Mouse (Mus musculus) forebrain, embryonic 14.5 days (tissue): ENCODE results near the gene Ccdc88c. TPM values are rescaled to one million over a fixed set of nuclear protein-coding genes. Genes with fewer than 3 reads are reported as not detected.

Experiments used
- ATAC-seq: fragments of 200-750 bp; cut with Nextera tagmentation; 2 replicates; pipeline ENCODE4 v1.8.0; 2017; ENCODE audit warnings: mild to moderate bottlenecking, moderate library complexity
- DNase-seq: peaks from one replicate; pipeline ENCODE4 v3.0.0-alpha.2; 2015; ENCODE audit warnings: low spot score
- H3K27ac ChIP-seq: fragments of 300-500 bp; sonication (generic); 2 replicates; pipeline ENCODE4 v1.5.1; 2014; ENCODE audit warnings: low read depth, mild to moderate bottlenecking, control low read depth, low read length, moderate library complexity
- H3K27me3 ChIP-seq: fragments of 300-500 bp; sonication (generic); replicated peaks from 2 replicates; pipeline ENCODE4 v1.6.1; 2014; ENCODE audit warnings: low read length, control low read depth, mixed read lengths; ENCODE audit not compliant: control insufficient read depth, insufficient read depth
- H3K36me3 ChIP-seq: fragments of 300-500 bp; sonication (generic); 2 replicates; pipeline ENCODE4 v1.6.1; 2014; ENCODE audit warnings: low read length, control low read depth; ENCODE audit not compliant: control insufficient read depth, insufficient read depth
- H3K4me1 ChIP-seq: fragments of 300-500 bp; sonication (generic); 2 replicates; pipeline ENCODE4 v1.6.1; 2014; ENCODE audit warnings: antibody characterized with exemption, low read length, control low read depth; ENCODE audit not compliant: control insufficient read depth, insufficient read depth
- H3K4me2 ChIP-seq: fragments of 300-500 bp; sonication (generic); 2 replicates; pipeline ENCODE4 v1.6.1; 2014; ENCODE audit warnings: mild to moderate bottlenecking, control low read depth, low read length
- H3K4me3 ChIP-seq: fragments of 300-500 bp; sonication (generic); 2 replicates; pipeline ENCODE4 v1.5.1; 2014; ENCODE audit warnings: low read depth, low read length, control low read depth
- H3K9ac ChIP-seq: fragments of 300-500 bp; sonication (generic); 2 replicates; pipeline ENCODE4 v1.6.1; 2014; ENCODE audit warnings: mild to moderate bottlenecking, low read length, control low read depth, moderate library complexity
- H3K9me3 ChIP-seq: fragments of 300-500 bp; sonication (generic); replicated peaks from 2 replicates; pipeline ENCODE4 v1.6.1; 2016; ENCODE audit warnings: low read length, control low read depth, mixed read lengths; ENCODE audit not compliant: control insufficient read depth
- WGBS: fragments of 180-500 bp; shearing (Covaris S2); extraction: QIAGEN DNeasy Blood & Tissue Kit; methylation state at CpG from one replicate; pipeline ENCODE4 v1.1.7; 2014; 5-methylcytosine and 5-hydroxymethylcytosine counted together
- polyA plus RNA-seq: library from polyadenylated mRNA; unstranded; fragments of >200 nt; fragmentation: Nextera tagmentation; extraction: Ambion mirVana; gene quantifications from 2 replicates; pipeline ENCODE4 v1.2.1, GENCODE M21; 2014

Ccdc88c gene
- polyA plus RNA-seq, 1 experiment from 2014 or later = 11.6 TPM

DNA sequence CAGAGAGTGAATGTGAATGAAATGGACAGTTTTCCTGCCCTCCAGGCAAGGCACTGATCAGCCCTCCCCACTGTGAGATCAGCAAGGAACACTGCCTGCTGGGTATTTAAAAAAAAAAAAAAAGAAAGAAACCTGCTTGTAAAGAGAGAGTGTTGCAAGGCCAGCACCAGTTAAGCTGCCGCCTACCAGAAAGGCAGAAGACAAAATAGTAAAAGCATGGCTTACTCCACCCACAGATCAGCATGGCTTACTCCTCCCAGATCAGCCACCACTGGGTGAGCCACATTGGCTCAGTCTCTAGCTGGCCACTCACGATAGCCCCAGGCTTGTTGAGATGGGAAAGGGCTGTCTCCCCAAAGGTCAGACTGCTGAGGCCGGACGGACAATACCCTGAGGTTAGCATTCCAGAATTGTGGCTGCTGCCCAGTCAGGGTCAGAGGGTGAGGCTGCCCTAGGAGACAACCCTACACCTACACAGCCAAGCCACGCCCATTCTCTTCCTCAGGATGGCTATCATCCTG is 32.4 kb downstream of the Ccdc88c start:
- 30% methylated on average over 5 of the region's 5 CpGs for whole genome bisulfite sequencing
- no peaks in the 10 kb centered on the region for H3K9me3 ChIP-seq
- DNase-seq (no peak), ATAC-seq (peak; percentile 30; the same call in 1 of the 2 replicates)
- 0 out of 2 replicates have a peak overlapping the region, but pooled peaks have one; percentile 13 for H3K9ac ChIP-seq
- H3K4me3 ChIP-seq = no peak overlapping the region
- H3K4me2 ChIP-seq = no peak overlapping the region
- 0 out of 2 replicates have a peak, but pooled peaks cover 5% of the 10 kb centered on the region for H3K36me3 ChIP-seq
- H3K4me1 ChIP-seq = peaks cover 18% of the 10 kb centered on the region
- peak overlapping the region; percentile 33 for H3K27ac ChIP-seq
- H3K27me3 ChIP-seq = no peaks in the 10 kb centered on the region

DNA sequence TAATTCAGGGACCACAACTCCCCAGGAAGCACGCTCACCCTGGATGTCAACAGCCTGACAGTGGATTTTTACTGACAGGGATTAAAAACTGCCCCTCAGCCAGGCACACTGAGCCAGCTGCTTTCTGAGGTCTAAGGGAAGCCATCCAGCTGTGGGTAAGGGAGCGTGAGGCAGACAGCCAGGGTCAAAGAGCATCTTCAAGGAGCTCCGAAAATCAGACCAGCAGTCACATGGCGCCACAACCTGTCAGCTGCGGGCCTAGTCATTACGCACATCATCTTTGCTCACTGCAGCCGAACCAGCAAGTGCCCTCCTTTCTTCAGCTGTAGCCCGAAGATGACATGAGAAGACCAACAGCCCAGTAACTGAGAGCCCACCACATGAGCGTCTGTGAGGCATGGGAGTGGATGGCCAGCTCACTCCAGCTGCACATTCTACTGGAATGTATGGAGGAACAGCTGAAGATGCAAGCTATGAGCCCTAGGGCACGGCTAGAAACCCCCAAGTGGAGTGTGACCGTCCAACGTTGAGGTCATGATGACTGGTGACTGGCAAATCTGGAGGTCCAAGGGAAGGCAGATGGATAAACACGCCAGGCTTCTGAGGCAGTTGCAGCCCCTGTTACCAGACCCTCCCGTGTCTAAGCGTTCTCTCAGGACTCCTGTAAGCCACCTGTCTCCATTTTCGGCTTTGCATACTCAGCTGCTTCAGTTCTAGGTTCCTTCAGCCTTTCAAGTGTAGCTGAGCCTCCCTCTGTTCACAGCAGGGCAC is 33.1 kb downstream of the Ccdc88c start:
- Histone ChIP-seq H3K36me3 (0 out of 2 replicates have a peak, but pooled peaks cover 5% of the 10 kb centered on the region), H3K9ac (0 out of 2 replicates have a peak overlapping the region, but pooled peaks have one; percentile 13), H3K27me3 (no peaks in the 10 kb centered on the region), H3K27ac (peak overlapping the region; percentile 33), H3K4me1 (peaks cover 23% of the 10 kb centered on the region), H3K4me2 (no peak overlapping the region), H3K9me3 (no peaks in the 10 kb centered on the region), H3K4me3 (no peak overlapping the region)
- 42% methylated on average over 16 of the region's 16 CpGs for WGBS
- ATAC-seq (0 out of 2 replicates have a peak, but pooled peaks have one; percentile 9), DNase-seq (peak; percentile 31)

DNA sequence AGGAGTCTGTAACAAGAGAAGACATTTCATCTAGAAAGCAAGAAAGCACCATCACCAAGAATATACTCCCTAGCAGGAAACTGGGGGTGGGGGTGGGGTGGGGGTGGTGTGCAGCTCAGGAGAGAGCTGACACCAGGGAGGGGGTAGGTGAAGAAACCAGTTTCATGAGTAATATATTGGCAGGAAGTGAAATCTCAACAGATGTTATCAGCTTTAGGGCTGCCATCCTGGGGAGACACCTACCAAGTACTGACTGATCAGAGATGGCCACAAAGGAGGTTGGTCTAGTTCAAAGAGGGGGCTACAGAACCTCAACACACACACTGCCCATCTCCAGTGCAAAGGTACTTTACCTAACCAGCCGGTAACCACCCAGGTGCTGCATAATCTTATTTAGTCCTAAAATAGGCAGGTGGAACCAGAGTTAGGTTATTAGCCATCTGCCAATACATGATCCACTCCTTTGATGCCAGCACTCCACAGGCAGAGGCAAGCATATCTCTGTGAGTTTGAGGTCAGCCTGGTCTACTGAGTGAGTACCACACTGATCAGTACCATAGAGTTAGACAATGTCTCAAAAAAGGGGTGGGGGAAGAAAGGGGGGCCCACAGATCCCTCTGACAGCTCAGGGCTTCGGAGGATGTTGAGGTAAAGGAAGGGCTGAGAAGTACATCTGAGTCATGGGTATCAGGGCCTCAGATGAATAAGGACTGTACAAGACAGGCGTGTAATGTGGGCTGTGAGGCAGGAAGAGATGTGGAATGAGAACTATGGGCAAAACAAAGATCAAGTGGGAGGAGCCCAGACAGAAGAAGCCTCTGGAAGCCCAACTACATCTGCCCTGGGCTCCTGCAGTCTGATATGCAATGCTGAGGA is 34.5 kb downstream of the Ccdc88c start:
- H3K4me1 ChIP-seq = peaks cover 37% of the 10 kb centered on the region
- no peak overlapping the region for H3K4me2 ChIP-seq
- H3K27me3 ChIP-seq = no peaks in the 10 kb centered on the region
- ATAC-seq (no peak), DNase-seq (no peak)
- H3K4me3 ChIP-seq = no peak overlapping the region
- WGBS = 82% methylated on average over 3 of the region's 3 CpGs
- 0 out of 2 replicates have a peak, but pooled peaks cover 5% of the 10 kb centered on the region for H3K36me3 ChIP-seq
- no peak overlapping the region for H3K27ac ChIP-seq
- no peaks in the 10 kb centered on the region for H3K9me3 ChIP-seq
- no peak overlapping the region for H3K9ac ChIP-seq

DNA sequence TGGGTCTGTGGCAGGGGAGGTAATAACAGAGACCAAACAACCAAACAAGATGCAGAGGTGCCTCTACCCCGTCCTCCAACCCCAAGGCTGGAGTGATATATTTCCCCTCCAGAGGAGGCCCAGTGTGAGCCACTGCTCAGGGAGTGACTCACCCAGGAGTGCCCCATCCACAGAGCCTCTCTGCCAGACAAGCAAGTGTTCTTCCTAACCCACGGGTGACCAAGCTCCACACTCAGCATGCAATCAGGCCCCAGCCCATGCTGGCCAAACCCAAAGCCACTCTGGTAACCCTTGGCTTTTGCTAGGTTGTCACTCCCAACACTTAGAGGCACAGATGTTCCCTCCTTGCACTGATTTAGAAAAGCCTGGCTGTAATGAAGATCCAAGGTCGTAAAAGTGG is 35.7 kb downstream of the Ccdc88c start:
- 0 out of 2 replicates have a peak, but pooled peaks cover 5% of the 10 kb centered on the region for H3K36me3 ChIP-seq
- no peaks in the 10 kb centered on the region for H3K9me3 ChIP-seq
- no peaks in the 10 kb centered on the region for H3K27me3 ChIP-seq
- no peak overlapping the region for H3K4me3 ChIP-seq
- WGBS = 86% methylated on average over 3 of the region's 3 CpGs
- DNase-seq (no peak), ATAC-seq (no peak)
- H3K4me1 ChIP-seq = peaks cover 45% of the 10 kb centered on the region
- H3K9ac ChIP-seq = no peak overlapping the region
- no peak overlapping the region; the same call in 1 of the 2 replicates for H3K27ac ChIP-seq
- no peak overlapping the region for H3K4me2 ChIP-seq

DNA sequence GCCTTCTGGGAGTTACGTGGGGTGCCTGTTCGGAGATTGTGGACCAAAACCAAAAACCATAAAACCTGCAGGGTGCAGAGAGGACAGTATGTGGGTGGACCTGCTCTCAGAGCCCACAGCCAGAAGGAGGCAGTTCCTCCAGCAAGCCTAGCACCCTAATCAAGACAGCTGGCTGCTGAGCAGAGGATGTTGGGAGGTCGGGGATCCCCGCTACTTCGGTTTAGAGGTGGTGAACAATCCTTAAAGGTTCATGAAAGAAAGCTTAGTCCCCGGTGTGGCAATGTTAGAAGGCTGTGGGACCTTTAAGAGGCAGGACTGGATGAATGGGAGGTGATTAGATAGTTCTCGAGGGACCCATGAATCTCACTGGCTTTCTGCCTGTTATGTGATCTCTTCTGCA is 36.4 kb downstream of the Ccdc88c start:
- Histone ChIP-seq H3K27ac (no peak overlapping the region), H3K4me3 (no peak overlapping the region), H3K4me1 (peaks cover 47% of the 10 kb centered on the region), H3K4me2 (no peak overlapping the region), H3K9ac (no peak overlapping the region), H3K36me3 (0 out of 2 replicates have a peak, but pooled peaks cover 5% of the 10 kb centered on the region), H3K27me3 (no peaks in the 10 kb centered on the region), H3K9me3 (no peaks in the 10 kb centered on the region)
- ATAC-seq (no peak), DNase-seq (no peak)
- WGBS = 86% methylated on average over 7 of the region's 7 CpGs

DNA sequence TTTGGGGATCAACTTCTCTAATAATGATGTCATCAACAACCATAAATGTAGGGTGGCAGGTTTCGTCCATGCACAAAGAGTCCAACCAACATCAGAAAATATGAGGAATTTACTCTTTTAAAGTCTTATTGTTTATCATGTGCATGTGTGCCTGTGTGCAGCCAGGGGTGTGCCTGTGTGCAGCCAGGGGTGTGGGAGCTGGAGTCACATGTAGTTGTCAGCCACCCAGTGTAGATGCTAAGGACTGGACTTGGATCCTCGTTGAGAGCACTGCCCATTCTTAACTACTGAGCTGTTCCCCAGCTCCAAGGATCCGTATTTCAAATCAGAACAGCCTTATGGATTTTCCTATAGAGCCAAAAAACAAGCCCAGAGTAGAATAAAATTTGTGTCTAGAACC is 37.7 kb downstream of the Ccdc88c start:
- no peak overlapping the region for H3K4me2 ChIP-seq

DNA sequence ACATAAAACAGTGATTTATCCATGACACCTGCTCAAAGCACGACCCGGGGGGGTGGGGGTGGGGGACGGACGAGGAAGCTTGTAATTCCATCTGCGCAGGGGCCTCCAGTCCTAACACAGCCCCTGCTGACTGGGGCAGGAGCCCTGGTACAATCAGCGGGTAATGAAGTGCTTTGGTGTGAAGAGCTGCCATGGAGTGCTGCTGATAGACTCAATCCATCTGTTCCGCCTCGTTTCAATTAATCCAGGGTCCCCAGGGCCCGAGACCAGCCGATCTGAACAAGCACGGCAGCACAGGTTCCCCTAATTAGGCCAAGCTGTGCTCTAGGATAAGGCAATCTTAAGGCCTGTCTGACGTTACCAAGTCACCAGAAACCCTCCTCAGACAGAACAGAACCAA is 38.6 kb downstream of the Ccdc88c start:
- ATAC-seq (peak; percentile 79), DNase-seq (peak; percentile 85)
- Histone ChIP-seq H3K9ac (no peak overlapping the region), H3K27me3 (no peaks in the 10 kb centered on the region), H3K9me3 (no peaks in the 10 kb centered on the region), H3K36me3 (0 out of 2 replicates have a peak, but pooled peaks cover 5% of the 10 kb centered on the region), H3K4me1 (peaks cover 41% of the 10 kb centered on the region), H3K4me2 (no peak overlapping the region), H3K27ac (peak overlapping the region; percentile 91), H3K4me3 (no peak overlapping the region)
- 8% methylated on average over 12 of the region's 12 CpGs for WGBS

More for the DNA sequence above, 37.7 kb downstream of the Ccdc88c start:
- H3K4me3 ChIP-seq = no peak overlapping the region
- no peak overlapping the region; the same call in 1 of the 2 replicates for H3K9ac ChIP-seq
- WGBS = 74% methylated on average over 3 of the region's 3 CpGs
- no peak for DNase-seq
- ATAC-seq = no peak
- H3K27me3 ChIP-seq = no peaks in the 10 kb centered on the region
- peaks cover 45% of the 10 kb centered on the region for H3K4me1 ChIP-seq
- H3K9me3 ChIP-seq = no peaks in the 10 kb centered on the region
- 0 out of 2 replicates have a peak, but pooled peaks cover 5% of the 10 kb centered on the region for H3K36me3 ChIP-seq
- peak overlapping the region; percentile 91 for H3K27ac ChIP-seq

DNA sequence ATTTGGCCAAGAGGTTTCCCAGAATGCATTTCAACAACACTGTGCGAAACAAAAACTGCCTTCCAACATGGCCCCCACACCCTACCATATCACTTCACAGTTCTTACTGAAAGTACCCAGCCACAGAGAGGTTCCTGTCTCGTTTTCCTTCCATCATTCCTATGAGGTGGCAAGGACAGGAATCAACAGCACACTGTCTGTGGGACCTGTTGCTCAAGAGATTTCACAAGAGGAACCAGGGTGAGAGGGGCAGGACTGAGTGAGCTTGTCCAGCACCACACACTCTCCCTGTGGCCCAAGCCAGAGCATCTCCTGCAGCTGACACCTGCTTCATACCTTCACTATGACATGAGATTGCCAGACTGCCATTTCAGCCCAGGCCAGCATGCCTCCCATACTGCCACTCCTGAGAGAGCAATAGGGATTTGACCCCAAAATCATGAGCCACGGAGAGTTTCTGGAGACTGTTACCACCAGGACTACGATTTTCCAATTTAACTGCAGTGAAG is 39.0 kb downstream of the Ccdc88c start:
- no peak for DNase-seq
- H3K4me1 ChIP-seq = peaks cover 42% of the 10 kb centered on the region
- H3K4me2 ChIP-seq = no peak overlapping the region
- H3K4me3 ChIP-seq = no peak overlapping the region
- WGBS = 55% methylated on average over 4 of the region's 4 CpGs
- peak overlapping the region; percentile 91 for H3K27ac ChIP-seq
- H3K36me3 ChIP-seq = 0 out of 2 replicates have a peak, but pooled peaks cover 5% of the 10 kb centered on the region
- H3K9ac ChIP-seq = no peak overlapping the region
- H3K27me3 ChIP-seq = no peaks in the 10 kb centered on the region
- ATAC-seq = no peak
- no peaks in the 10 kb centered on the region for H3K9me3 ChIP-seq
